Mouse (Mus musculus) monocyte, adult 5-6 weeks (primary cell): ENCODE measurements around the gene AI837181. TPM values are rescaled to one million over a fixed set of nuclear protein-coding genes. Genes with fewer than 3 reads are reported as not detected.

Source experiments
- ATAC-seq: fragments of 153-309, 156-312 bp; replicated peaks from 2 replicates; pipeline ENCODE4 v1.8.0; 2017; ENCODE audit warnings: mild to moderate bottlenecking; ENCODE audit not compliant: low TSS enrichment, insufficient number of reproducible peaks, severe bottlenecking, poor library complexity, low FRiP score
- total RNA-seq: library from RNA; stranded (forward); fragments of 200-1000, 200-491, 200-594 nt; gene quantifications from 3 replicates; pipeline ENCODE4 v1.2.3, GENCODE M21; 2017

The AI837181 gene
- total RNA-seq, 1 experiment from 2014 or later = 14.0 TPM

DNA sequence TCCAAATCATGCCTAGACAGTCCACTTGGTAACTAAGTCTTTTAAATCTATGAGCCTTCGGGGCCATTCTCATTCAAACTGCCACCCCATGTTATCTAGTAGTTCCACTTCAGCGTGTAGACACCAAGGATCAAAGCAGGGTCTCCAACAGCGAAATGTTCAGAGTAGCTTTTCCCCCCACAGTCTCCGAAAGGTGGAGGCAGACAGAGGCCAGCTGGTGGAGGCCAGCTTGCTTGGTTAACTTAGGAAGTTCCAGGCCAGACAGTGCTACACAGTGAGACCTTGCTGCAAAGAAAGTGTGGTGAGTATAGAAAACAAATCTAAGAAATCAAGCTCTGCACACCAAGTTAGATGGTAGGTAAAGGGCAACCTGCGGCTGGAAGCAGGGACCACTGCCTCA, 14.3 kb upstream of the AI837181 start:
- ATAC-seq = no peak

DNA sequence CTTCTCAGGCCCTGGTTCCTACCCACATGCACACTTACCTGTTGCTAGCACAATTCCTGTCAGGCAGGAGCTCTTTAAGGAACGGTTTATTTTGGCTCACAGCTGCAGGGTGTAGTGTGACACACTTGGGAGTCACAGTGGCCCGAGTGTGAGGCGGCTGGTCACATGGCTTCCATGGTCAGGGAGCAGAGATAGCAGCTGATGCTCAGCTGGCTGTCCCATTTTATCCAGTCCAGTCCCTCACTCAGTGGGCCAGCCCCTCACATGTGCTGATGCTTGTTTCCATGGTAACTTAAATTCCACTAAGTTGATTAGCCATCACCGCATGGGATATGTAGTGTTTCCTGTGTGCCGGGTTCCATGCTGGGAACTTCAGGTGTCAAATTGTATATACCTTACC, 13.0 kb upstream of the AI837181 start:
- ATAC-seq = no peak

DNA sequence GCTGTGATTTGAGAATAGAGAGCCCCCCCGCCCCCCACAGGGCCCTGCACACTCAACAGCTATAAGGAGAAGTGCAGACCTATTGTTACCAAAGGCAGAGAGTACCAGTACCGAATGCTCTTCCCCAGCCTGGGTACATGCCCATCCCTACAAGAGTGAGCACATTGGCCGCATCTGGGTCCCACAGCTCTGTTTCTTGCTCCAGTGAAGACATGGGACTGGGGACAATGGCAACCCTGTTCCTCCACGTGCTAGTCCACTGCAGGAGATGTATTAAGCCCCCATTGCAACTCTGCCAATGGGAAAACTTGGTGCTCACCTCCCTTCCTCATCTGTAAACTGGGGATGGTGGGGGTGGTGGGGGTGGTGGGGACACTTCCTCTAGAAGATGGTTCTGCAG, 11.1 kb upstream of the AI837181 start:
- ATAC-seq = no peak

DNA sequence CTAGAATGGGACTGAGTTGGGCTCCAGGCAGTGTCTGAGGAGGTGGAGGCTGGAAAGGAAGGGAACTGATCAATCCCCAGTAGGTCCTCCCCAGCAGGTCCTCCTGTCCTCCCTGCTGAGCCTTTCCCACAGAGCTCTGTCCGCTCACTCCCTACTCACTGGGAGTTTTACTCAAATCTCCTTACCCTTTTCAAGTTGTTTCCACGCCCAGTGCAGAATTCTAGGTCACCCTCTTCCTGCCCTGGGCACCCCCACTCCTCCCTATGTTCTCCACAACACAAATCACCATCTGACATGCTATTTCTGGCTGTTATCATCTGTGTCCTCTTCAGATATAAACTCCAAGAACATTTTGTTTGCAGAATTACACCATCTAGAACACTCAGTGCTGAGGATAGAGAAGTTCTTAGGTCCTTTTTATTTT, 10.4 kb upstream of the AI837181 start:
- no peak for ATAC-seq

DNA sequence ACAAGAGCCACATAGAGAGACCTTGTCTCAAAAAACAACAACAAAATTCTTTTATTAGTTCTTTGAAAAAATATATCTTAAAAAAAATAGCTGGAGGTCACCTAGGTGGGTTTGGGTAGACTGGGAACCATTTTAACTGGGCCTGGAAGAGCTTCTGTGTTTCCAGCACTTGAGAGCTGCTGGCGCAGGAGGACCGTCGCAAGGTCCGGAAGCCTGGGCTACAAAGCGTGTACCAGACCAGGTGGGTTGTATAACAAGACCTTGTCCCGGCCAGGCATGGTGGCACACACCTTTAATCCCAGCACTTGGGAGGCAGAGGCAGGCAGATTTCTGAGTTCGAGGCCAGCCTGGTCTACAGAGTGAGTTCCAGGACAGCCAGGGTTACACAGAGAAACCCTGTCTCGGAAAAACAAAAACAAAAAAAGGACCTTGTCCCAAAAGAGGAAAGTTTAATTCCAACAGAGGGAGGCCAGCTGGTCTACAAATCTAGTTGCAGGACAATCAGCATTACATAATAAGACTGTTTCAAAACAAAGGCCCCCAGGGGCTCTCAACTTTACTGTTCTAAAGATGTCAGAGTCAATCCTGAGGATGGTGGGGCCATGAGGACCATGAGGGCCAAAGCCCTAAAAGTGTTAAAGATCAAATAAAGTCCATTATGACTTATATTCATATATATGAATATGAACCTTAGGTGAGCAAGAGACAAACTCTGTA, 6.0 kb upstream of the AI837181 start:
- ATAC-seq = no peak

DNA sequence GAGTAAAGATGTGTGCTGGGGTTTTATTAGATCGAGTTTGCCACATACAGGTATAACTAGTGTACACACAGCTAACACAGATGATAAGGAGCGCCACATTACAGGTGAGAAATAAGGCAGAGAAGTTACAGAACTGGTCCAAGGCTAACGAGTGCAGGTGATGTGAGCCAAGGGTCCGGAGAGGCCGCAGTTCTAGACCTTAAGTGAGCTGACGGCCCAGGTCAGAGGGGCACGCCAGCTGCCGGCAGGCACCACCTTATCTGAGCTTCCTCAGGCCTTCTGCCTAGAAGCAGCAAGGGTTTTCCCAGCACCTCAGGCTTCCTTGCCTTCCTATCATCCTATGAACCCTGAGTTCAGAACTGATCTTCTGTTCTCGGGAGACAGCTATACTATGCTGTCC, 5.3 kb upstream of the AI837181 start:
- no peak for ATAC-seq

DNA sequence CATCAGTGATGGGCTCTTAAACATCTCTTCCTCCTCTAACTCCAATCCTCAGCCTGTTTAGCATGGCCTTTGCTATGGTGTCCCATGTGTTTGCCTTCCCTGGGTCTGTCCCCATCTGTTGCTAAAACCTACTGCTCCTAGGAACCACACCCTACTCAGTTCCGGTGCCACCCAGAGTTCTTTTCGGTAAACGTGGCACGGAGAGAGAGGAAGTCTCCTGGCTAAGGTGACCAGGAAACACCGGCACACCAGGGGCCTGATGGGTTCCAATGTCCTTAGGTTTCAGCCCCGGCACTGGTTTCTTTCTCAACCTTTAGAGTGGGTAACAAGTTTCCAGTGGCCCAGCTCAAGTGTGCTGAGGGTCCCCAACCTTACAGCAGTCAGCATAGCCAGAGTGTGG, 4.4 kb upstream of the AI837181 start:
- ATAC-seq = no peak

DNA sequence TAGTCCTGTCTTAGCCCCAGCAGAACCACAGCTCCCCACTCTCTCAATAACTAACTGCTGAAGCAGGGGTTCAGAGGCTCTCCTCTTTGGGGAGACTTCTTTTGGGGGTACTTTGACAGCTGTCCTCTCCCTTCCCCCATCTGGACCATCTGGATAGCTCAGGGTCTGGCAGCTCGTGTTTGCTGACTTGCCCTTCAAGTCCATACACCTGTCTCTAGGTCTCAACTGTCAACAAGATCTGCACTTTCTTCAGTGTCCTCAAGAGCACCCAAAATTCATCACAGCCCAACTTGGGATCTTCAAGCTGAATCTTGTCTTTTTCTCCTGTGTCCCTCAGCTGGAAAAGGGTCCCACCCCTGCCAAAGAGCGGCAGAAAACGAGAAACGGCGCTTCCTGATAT, 3.2 kb upstream of the AI837181 start:
- no peak for ATAC-seq

DNA sequence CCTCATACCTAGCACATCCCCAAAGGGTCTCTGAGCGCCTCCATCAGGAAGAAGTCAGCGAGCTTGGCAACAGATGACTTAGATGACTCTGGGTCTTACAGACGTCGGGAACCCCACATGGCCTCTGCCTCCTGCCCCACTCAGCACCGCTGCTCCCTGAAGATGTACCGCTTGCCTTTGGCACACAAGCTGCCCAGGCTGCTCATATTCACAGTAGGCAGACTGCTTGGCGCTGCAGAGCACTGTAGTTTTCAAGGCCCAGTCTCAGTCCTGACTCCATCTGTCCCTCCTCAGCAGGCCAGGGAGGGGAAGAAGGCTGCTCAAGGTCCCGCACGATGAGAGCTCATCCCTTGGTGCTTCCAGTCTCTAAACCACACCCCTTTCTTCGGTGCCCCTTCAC, 2.7 kb upstream of the AI837181 start:
- ATAC-seq = no peak

DNA sequence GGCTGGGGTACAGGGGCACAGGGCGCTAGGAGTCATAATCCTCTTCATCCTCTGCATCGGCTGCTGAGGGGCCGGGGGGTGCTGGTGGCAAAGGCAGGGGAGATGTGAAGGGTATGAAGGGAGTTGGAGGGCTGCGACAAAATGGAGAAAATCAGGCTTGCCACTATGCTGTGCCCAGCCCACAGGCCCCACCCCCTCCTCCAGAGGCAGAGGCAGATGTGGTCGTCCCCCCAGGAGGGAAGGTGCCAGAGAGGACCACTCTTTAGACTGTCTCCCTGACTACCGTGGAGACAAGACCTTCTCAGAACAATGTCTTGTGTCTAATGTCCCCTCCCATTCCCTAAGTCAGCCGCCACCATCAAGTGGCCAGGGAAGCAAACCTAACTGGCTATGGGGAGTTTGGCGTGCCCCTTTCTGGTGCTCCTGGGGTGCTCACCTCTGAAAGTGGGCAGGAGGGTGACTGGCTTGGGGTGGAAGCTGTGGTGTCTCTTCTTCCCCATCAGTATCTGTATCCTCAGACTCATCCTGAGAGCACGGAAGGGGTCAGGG, 2.0 kb upstream of the AI837181 start:
- no peak for ATAC-seq

DNA sequence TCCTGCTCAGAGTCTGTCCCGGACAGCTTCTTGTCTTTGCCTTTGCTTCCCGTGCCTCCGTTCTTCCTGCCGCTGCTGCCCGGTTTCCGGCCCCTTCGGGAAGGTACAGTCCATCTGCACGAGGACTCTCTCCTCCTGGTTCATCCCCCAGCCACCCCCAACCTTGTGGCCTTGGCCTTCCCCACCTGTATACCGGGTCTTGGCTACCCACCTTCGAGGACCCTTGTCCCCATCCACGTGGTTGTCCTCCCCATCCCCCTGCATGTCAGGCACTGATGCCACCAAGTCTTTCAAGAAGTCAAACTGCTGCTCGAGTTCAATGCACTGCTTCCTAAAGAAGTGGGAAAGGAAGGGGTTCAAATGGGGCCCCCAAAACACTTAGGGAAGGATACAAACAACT, 1.4 kb upstream of the AI837181 start:
- no peak for ATAC-seq

DNA sequence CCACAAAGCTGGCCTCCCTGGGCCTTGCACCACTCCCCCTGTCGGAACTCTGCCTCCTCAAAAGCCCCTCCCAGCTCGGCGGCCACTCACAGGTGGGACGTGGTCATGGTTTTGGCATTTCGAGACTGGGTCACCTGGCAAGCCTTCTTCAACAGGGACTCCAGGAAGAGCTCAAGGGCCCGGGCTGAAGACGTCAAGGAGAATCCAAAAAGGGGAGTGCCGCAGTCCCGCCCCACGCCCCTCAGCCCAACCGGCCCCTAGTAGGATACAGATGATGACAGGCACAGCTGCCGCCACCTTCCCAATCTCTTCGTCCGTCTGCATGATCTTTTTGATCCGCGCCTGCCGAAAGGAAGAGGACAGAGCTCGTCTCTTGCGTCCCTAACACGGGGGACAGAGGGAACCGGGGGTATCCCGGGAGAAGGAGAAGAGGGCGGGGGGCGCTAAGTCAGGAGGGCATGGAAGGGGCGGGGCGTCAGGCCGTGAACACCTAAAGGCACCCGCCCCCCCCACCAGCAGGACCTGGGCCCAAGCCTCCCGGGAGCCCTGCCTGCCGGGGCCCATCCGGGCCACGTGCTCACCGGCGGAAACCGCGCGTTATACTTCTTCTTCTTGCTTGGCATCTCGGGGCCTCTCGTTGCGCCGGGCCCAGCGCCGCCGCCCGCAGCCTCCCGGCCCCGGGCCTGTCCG, 707 bp upstream of the AI837181 start:
- peak; percentile 5; the same call in 1 of the 2 replicates for ATAC-seq

DNA sequence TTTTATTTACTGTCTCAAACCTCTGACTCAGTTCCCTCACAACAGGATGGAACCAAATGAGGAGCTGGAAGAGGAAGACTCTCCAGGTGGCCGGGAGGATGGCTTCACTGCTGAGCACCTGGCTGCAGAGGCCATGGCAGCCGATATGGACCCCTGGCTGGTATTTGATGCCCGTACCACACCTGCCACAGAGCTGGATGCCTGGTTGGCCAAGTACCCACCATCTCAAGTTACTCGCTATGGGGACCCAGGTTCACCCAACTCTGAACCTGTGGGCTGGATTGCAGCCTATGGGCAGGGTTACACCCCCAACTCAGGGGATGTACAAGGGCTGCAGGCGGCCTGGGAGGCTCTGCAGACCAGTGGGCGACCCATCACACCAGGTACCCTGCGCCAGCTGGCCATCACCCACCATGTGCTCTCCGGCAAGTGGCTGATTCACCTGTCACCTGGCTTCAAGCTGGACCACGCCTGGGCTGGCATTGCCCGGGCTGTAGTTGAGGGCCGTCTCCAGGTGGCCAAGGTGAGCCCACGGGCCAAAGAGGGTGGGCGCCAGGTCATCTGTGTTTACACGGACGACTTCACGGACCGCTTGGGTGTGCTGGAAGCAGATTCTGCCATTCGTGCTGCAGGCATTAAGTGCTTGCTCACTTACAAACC, 1.1 kb downstream of the AI837181 start:
- ATAC-seq = no peak

DNA sequence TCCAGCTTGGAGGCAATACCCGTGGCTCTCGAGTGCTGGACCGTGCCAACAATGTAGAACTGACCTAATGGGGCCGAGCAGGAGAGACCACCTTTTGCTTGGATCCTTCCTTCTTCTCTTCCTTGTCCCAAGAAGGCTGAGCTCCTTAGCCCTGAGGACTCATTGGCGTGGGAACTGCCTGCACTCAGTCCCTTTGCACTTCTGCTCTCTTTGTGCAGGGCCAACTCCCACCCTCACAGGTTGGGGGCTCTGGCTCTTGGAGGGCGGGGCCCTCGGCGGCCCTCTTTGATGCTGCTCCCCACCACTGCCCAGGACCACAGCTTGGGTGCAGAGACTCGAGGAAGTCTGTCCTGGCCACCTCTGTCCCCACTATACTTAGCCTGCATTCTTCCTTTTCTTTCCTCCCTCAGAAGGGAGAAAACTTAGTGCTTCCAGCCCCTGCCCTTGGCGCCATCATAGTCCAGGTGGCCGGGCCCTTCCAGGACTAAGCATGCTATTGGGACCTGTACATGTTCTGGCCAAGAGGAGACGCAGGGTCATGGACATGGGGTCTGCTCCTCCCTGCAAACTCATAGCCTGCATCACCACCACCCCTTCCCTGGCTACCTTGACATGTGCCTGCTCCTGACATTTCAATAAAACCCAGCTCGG, 1.8 kb downstream of the AI837181 start:
- ATAC-seq = no peak

DNA sequence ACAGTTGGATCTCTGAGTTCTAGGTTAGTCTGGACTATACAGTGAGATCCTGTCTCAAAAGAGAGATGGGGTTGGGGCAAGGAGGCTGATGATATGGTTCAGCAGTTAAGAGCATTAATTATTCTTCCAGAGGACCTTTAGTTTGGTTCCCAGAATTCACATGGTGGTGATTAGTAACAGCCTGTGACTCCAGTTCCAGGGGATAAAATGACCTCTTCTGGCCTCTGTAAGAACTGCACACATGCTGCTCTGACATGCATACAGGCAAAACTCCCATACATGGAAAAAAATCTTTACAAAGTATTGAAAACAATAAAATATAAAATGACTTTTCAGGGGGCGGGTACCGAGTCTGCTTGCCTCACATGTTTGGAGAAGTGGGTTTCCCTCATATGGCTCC, 3.1 kb downstream of the AI837181 start:
- no peak for ATAC-seq

DNA sequence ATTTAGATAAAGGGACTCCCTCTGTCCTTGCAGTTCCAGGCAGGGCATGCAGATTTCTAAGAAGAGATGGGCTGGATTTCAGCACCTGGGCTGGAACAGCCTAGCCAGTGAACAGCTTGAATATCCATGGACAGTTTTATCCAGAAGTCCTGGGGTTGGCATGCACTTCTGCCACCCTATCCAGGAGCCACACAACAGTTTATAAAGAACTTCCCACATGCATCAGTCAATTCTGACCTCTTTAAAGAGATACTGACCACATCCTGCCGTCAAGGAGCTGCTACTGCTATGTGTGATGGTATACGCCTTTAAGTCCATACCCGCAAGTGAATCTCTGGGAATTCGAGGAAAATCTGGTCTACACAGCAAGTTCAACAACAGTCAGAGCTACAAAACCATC, 4.3 kb downstream of the AI837181 start:
- ATAC-seq = no peak

DNA sequence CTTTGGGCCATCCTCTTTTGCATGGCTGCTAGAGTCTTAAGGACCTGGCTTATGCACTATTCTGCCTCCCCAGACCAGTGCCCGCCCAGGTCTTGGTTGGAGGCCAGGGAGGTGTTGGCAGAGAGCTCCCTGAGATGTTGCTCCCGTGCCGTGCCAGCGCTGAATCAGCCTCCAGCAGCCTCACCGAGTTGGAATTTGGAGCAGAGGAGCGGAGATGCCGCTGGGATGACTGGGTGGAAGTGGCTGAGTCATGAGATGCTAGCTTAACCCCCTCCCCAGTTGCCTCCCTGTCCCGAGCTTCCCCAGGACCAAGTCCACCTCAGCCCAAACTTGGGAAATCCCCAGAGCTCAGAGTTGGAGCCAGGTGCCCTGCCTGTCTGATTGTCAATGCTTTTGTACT, 4.9 kb downstream of the AI837181 start:
- ATAC-seq = no peak

DNA sequence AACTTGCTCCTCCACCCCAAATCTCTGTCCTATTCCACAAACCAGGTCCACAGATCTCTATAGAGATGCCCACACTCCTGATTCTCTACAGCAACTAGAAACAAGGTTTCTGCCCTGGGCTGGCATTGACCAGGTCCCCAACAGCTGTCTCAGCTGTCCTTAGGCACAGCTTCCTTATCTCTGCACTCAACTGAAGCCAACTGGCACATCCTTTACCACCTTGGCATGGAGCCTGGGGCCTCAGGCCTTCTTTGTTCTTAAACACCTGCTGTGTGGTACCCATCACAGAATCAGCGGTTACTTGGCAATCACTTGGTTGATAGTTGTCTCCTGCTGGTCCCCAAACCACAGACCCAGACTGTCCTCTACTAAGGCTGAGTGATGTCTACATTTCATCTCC, 5.5 kb downstream of the AI837181 start:
- no peak for ATAC-seq

DNA sequence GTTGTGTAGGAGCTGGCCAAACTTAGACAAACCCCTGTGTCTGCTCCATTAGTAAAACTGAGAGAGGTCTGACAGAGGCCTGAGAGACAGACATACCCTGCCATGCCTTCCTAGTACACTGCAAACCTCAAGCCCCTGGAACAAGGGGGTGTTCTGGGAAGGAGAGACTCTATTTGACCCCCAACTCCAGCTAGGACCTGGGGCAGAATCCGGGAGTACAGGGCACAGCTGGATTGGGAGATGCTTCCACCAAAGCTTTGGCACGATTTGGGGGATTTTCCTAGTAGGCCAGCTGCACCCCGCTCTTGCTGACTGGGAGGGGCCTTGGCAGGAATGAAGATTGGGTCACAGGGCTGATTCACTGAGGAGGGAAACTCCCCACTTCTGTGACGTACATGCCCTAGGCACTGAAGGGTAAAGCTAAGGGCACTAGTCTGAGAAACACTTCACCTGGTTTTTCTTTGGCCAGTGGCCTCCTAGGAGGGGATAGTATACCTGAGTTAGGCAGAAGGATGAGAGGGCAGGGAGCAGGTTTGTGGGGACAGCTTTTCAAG, 7.0 kb downstream of the AI837181 start:
- ATAC-seq = no peak
